Mouse (Mus musculus): ENCODE measurements around the gene Skap1. TPM values are rescaled to one million over a fixed set of nuclear protein-coding genes. Genes with fewer than 3 reads are reported as not detected.

The Skap1 gene
- polyA plus RNA-seq, 1 experiment from 2014 or later = 0.29 TPM

Other genes starting within 250 kb of the Skap1 start
- 0.06 TPM in 1 of 2 replicates, not detected in the other for gene Hoxb9, start 193.1 kb upstream of the Skap1 start, polyA plus RNA-seq (2015; fragmentation: Nextera tagmentation; extraction: Ambion mirVana)
- gene Hoxb8, start 182.7 kb upstream of the Skap1 start, polyA plus RNA-seq (2015; fragmentation: Nextera tagmentation; extraction: Ambion mirVana) = 0.06 TPM in 1 of 2 replicates, not detected in the other
- gene Hoxb7, start 178.0 kb upstream of the Skap1 start, polyA plus RNA-seq (2015; fragmentation: Nextera tagmentation; extraction: Ambion mirVana) = 0.16 and 0.32 TPM in 2 replicates
- gene Hoxb6, start 172.1 kb upstream of the Skap1 start, polyA plus RNA-seq (2015; fragmentation: Nextera tagmentation; extraction: Ambion mirVana) = 0.07 and 0.14 TPM in 2 replicates
- 0.44 and 0.58 TPM in 2 replicates for gene Hoxb5, start 161.3 kb upstream of the Skap1 start, polyA plus RNA-seq (2015; fragmentation: Nextera tagmentation; extraction: Ambion mirVana)
- gene Hoxb4, start 146.3 kb upstream of the Skap1 start, polyA plus RNA-seq (2015; fragmentation: Nextera tagmentation; extraction: Ambion mirVana) = 0.16 and 0.20 TPM in 2 replicates
- gene Hoxb3, start 141.3 kb upstream of the Skap1 start, polyA plus RNA-seq (2015; fragmentation: Nextera tagmentation; extraction: Ambion mirVana) = 0.08 and 0.13 TPM in 2 replicates
- gene Hoxb2, start 114.1 kb upstream of the Skap1 start, polyA plus RNA-seq (2015; fragmentation: Nextera tagmentation; extraction: Ambion mirVana) = 1.2 and 1.7 TPM in 2 replicates
- 0.05 and 0.08 TPM in 2 replicates for gene Hoxb1, start 98.8 kb upstream of the Skap1 start, polyA plus RNA-seq (2015; fragmentation: Nextera tagmentation; extraction: Ambion mirVana)

Measured in liver, embryonic 13.5 days (tissue).